Mouse (Mus musculus) embryonic facial prominence, embryonic 10.5 days (tissue): Measurements from ENCODE around the gene Ints3. TPM values are rescaled to one million over a fixed set of nuclear protein-coding genes. Genes with fewer than 3 reads are reported as not detected.

Experiments used
- DNase-seq: peaks from one replicate; pipeline ENCODE4 v3.0.0-alpha.2; 2017; ENCODE audit warnings: low spot score
- H3K27ac ChIP-seq: fragments of 300-500 bp; sonication (generic); replicated peaks from 2 replicates; pipeline ENCODE4 v1.5.1; 2016; ENCODE audit warnings: mild to moderate bottlenecking
- H3K27me3 ChIP-seq: fragments of 300-500 bp; sonication (generic); replicated peaks from 2 replicates; pipeline ENCODE4 v1.6.1; 2016; ENCODE audit warnings: low read depth, mild to moderate bottlenecking; ENCODE audit not compliant: poor library complexity, severe bottlenecking
- H3K36me3 ChIP-seq: fragments of 300-500 bp; sonication (generic); replicated peaks from 2 replicates; pipeline ENCODE4 v1.6.1; 2016; ENCODE audit warnings: mild to moderate bottlenecking, moderate library complexity
- H3K4me1 ChIP-seq: fragments of 300-500 bp; sonication (generic); 2 replicates; pipeline ENCODE4 v1.6.1; 2016
- H3K4me3 ChIP-seq: fragments of 300-500 bp; sonication (generic); 2 replicates; pipeline ENCODE4 v1.5.1; 2016; ENCODE audit warnings: mild to moderate bottlenecking, moderate library complexity
- H3K9me3 ChIP-seq: fragments of 300-500 bp; sonication (generic); 2 replicates; pipeline ENCODE4 v1.6.1; 2016; ENCODE audit warnings: mild to moderate bottlenecking
- WGBS: fragments of 180-500 bp; shearing (Covaris S2); methylation state at CpG from one replicate; pipeline ENCODE4 v1.1.7; 2016; 5-methylcytosine and 5-hydroxymethylcytosine counted together
- polyA plus RNA-seq: library from polyadenylated mRNA; unstranded; fragments of >200 nt; fragmentation: Nextera tagmentation; extraction: Ambion mirVana; gene quantifications from 2 replicates; pipeline ENCODE4 v1.2.1, GENCODE M21; 2016

The Ints3 gene
- 42.8 and 46.3 TPM in 2 replicates for polyA plus RNA-seq

DNA sequence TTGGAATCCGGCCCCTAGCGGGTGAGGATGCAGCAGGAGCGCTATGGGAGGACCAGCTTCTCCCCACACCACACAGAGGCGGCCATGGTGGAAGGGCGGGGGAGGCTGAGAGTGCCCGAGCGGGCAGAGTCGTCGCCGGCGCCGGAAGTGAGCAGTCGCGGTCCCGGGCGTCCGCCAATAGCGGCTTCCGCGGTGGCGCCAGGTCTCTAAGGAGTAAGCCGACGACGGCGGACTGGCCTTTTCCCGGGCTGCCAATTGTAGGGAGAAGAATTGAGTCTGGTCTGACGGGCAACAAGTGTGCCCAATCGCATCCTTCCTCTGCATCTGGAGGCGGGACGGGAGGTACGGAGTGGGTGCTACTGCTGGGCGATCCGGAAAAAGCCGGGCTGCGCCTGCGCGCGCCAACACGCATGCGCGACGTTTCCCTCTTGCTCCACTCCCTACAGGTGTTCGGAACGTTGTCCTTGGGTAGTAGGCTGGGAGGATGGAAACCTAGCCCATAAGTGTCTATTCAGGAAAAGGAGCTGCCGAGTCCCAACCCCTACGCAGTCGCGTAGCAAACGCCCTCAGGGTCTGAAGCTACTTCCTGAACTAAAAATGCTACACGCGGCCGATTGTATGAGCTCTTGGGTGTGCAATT lies at the start of gene Ints3:
Gene Ints3 (minus strand): TSS at position 242 of the 640 bp plus-strand sequence.
- Histone ChIP-seq H3K9me3 (no peaks in the 10 kb centered on the region), H3K4me1 (peaks cover 34% of the 10 kb centered on the region), H3K4me3 (peak within 1 kb of the TSS; percentile 90), H3K27ac (peak within 1 kb of the TSS; percentile 97), H3K36me3 (peaks cover 16% of the 10 kb centered on the region; the same call in 1 of the 2 replicates), H3K27me3 (no peaks in the 10 kb centered on the region)
- peak; percentile 98 for DNase-seq
- 1% methylated on average over 52 of the region's 52 CpGs for WGBS

- peak; percentile 96 for DNase-seq
- peaks cover 10% of the 10 kb centered on the region for H3K4me1 ChIP-seq
- no peaks in the 10 kb centered on the region for H3K9me3 ChIP-seq
- peak within 1 kb of the TSS; percentile 78 for H3K4me3 ChIP-seq
- peaks cover 39% of the 10 kb centered on the region for H3K36me3 ChIP-seq
- WGBS, result under 1% methylated on average over 45 of the region's 45 CpGs
- no peaks in the 10 kb centered on the region for H3K27me3 ChIP-seq
- H3K27ac ChIP-seq, result peak within 1 kb of the TSS; percentile 96
Observed at GRCm38 (mm10) chr3:90475831-90476611, 42.6 kb upstream of the Ints3 start, which contains the start of gene Ilf2. Gene Ilf2 (plus strand): TSS chr3:90476126.

DNA sequence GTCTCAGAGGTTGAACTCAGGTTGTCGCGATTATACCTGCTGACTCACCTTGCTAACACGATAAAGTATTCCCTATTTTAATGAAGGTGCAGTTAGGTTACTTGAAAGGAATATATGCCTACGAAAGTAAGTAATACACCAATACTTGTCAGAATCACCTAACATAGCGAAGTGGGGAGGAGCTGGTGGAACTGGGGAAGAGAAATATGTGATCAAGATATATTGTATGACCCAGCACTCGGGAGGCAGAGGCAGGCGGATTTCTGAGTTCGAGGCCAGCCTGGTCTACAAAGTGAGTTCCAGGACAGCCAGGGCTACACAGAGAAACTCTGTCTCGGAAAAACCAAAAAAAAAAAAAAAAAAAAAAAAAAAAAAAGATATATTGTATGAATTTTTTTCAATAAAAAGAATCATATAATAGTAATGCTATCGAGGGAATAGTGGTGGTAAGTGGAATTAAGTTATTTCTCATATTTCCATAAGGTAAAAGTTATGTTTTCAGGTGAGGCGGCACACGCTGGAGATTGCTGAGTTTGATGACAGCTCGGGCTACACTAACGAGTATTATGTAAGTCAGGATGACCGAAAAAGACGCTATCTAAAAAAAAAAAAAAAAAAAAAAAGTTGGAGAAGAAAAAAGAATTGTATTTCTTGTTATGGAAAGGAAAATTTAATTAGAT lies 41.9 kb upstream of the Ints3 start:
- H3K4me1 ChIP-seq, result peaks cover 10% of the 10 kb centered on the region
- no peaks in the 10 kb centered on the region for H3K9me3 ChIP-seq
- peaks cover 32% of the 10 kb centered on the region for H3K36me3 ChIP-seq
- H3K4me3 ChIP-seq, result peak overlapping the region; percentile 78; the same call in 1 of the 2 replicates
- H3K27me3 ChIP-seq, result no peaks in the 10 kb centered on the region
- DNase-seq, result no peak
- H3K27ac ChIP-seq, result no peak overlapping the region
- 44% methylated on average over 16 of the region's 16 CpGs for WGBS

DNA sequence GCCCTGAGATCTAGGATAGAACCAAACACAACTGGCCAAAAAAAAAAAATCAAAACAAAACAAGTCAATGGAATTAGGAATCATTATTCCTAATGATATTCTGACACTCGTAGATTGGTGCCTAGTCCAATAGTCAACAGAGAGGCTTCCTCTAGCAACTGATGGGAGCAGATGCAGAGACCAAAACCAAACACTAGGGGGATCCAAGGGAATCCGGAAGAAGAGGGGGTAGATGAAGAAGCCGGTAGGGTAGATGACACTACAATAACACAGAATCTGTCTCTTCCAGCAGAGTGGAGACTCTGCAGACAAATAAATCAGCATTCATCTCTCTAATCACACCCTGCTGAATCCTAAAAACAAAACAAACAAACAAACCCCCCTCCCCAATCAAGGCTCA lies 38.8 kb upstream of the Ints3 start:
- H3K4me3 ChIP-seq, result no peak overlapping the region
- peaks cover 4% of the 10 kb centered on the region for H3K4me1 ChIP-seq
- H3K9me3 ChIP-seq, result no peaks in the 10 kb centered on the region
- no peak overlapping the region for H3K27ac ChIP-seq
- H3K27me3 ChIP-seq, result no peaks in the 10 kb centered on the region; the same call in 1 of the 2 replicates
- DNase-seq, result no peak
- peaks cover 1% of the 10 kb centered on the region for H3K36me3 ChIP-seq
- 32% methylated on average over 3 of the region's 3 CpGs for WGBS

- Histone ChIP-seq H3K4me3 (no peak overlapping the region), H3K9me3 (no peaks in the 10 kb centered on the region), H3K27ac (no peak overlapping the region), H3K4me1 (peaks cover 24% of the 10 kb centered on the region), H3K36me3 (no peaks in the 10 kb centered on the region), H3K27me3 (peaks cover 37% of the 10 kb centered on the region)
- WGBS, result 94% methylated on average over 10 of the region's 10 CpGs
- DNase-seq, result no peak
Observed at GRCm38 (mm10) chr3:90467618-90468300, 34.3 kb upstream of the Ints3 start.

GRCm38 (mm10) chr3:90466311-90466766 lies 32.9 kb upstream of the Ints3 start:
- H3K9me3 ChIP-seq, result no peaks in the 10 kb centered on the region
- H3K4me1 ChIP-seq, result peaks cover 29% of the 10 kb centered on the region
- peaks cover 51% of the 10 kb centered on the region for H3K27me3 ChIP-seq
- under 1% methylated on average over 15 of the region's 15 CpGs for WGBS
- DNase-seq, result peak; percentile 66
- H3K4me3 ChIP-seq, result peak overlapping the region; percentile 59
- no peaks in the 10 kb centered on the region for H3K36me3 ChIP-seq
- 0 out of 2 replicates have a peak overlapping the region, but pooled peaks have one; percentile 0 for H3K27ac ChIP-seq

- Histone ChIP-seq H3K36me3 (no peaks in the 10 kb centered on the region), H3K4me1 (peaks cover 29% of the 10 kb centered on the region), H3K4me3 (peak within 1 kb of the TSS; percentile 59), H3K9me3 (no peaks in the 10 kb centered on the region), H3K27ac (peak within 1 kb of the TSS; percentile 48; the same call in 1 of the 2 replicates), H3K27me3 (peaks cover 56% of the 10 kb centered on the region)
- under 1% methylated on average over 42 of the region's 49 CpGs for WGBS
- DNase-seq, result no peak
Observed at GRCm38 (mm10) chr3:90465686-90466310, 32.4 kb upstream of the Ints3 start, which contains the start of gene Npr1. Gene Npr1 (minus strand): TSS chr3:90465866.

DNA sequence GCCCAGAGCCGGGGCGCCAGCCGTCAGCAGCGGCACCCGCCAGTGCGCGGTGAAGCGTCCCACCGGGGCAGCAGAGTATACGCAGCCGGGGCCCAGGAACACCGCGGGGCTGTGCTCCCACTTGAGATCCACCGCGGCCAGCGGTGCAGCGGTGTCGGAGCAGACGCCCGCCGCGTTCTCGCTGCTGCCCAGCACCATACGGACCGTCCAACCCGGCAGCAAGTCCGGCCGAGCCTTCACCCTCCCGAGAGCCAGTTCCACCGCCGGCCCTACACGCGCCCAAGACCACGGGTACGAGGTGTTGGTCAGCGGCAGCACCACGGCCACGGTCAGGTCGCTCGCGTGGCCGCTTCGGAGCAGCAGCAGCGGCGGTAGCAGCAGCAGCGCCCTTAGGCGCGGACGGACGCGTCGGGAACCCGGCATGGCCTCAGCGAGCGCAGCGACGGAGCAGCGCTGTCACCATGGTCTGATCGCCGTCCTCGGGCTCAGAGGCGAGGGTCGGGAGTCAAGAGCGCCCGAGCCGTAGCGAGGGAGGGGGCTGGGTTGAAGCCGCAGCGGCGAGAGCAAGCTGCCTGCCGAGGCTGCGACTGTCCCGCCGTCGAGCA lies 31.8 kb upstream of the Ints3 start:
- no peaks in the 10 kb centered on the region for H3K9me3 ChIP-seq
- H3K27ac ChIP-seq, result peak overlapping the region; percentile 48; the same call in 1 of the 2 replicates
- 2% methylated on average over 75 of the region's 75 CpGs for WGBS
- H3K4me3 ChIP-seq, result peak overlapping the region; percentile 59
- peak; percentile 60 for DNase-seq
- H3K4me1 ChIP-seq, result peaks cover 29% of the 10 kb centered on the region
- peaks cover 61% of the 10 kb centered on the region for H3K27me3 ChIP-seq
- no peaks in the 10 kb centered on the region for H3K36me3 ChIP-seq

- Histone ChIP-seq H3K27ac (peak overlapping the region; percentile 48; the same call in 1 of the 2 replicates), H3K4me3 (peak overlapping the region; percentile 59), H3K9me3 (no peaks in the 10 kb centered on the region), H3K27me3 (peaks cover 67% of the 10 kb centered on the region), H3K36me3 (no peaks in the 10 kb centered on the region), H3K4me1 (peaks cover 29% of the 10 kb centered on the region)
- DNase-seq, result peak; percentile 39
- WGBS, result 9% methylated on average over 37 of the region's 37 CpGs
Observed at GRCm38 (mm10) chr3:90464552-90465080, 31.2 kb upstream of the Ints3 start.

DNA sequence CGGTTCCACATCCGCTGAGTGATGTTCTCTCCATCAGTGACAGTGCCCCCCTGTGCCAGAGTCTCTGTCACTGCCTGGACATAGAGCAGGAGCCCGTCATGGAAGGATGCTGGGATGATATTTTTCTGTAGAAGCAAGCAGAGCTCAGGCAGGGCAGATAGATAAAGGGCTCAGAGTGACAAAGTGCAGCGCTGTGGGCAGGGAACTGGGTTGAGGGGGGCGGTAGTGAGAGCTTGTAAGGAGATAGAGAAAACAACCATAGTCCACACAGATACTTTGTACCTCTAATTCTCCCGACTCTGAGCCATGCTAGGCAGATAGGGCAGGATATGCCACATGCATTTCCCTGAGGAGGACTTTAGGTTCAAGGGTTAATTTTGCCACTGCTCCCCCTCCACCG lies 29.2 kb upstream of the Ints3 start:
- no peak for DNase-seq
- Histone ChIP-seq H3K27ac (no peak overlapping the region), H3K4me3 (no peak overlapping the region), H3K36me3 (no peaks in the 10 kb centered on the region), H3K27me3 (peaks cover 70% of the 10 kb centered on the region), H3K4me1 (peaks cover 29% of the 10 kb centered on the region), H3K9me3 (no peaks in the 10 kb centered on the region)
- WGBS, result 27% methylated on average over 7 of the region's 7 CpGs

GRCm38 (mm10) chr3:90461935-90462334 lies 28.5 kb upstream of the Ints3 start:
- H3K4me3 ChIP-seq, result no peak overlapping the region
- H3K27ac ChIP-seq, result no peak overlapping the region
- peaks cover 70% of the 10 kb centered on the region for H3K27me3 ChIP-seq
- no peak for DNase-seq
- WGBS, result 83% methylated on average over 3 of the region's 3 CpGs
- no peaks in the 10 kb centered on the region for H3K36me3 ChIP-seq
- peaks cover 29% of the 10 kb centered on the region for H3K4me1 ChIP-seq
- no peaks in the 10 kb centered on the region for H3K9me3 ChIP-seq
